In genomic region chr3:86915291-86915690, GRCm38 (mm10) we compare ENCODE assay signal across 15 mouse cellular contexts. TPM values are rescaled to one million over a fixed set of nuclear protein-coding genes. Genes with fewer than 3 reads are reported as not detected.
DNase-seq lines count a peak whose midpoint lies in the region; ATAC-seq and TF ChIP-seq lines count a peak whose summit lies in the region.
"Had no signal": no experiment of that assay in that cellular context is flagged by ENCODE, and none has a peak within 500 bp of the region (broad histone marks: within the 10 kb centered on the region; RNA-seq: fewer than 3 reads in every experiment).

No protein-coding gene starts in this region.

- H3K4me2 ChIP-seq in intestine, postnatal 0 days (replicated peaks; ENCODE audit: low read depth): no peak overlapping the region
- H3K4me2 ChIP-seq in intestine, embryonic 16.5 days (ENCODE audit: low read depth, low read length): no peak overlapping the region
- H3K4me2 ChIP-seq: kidney, embryonic 15.5 days had no signal

- H3K4me1 ChIP-seq in intestine, postnatal 0 days (replicated peaks; ENCODE audit: control insufficient read depth, insufficient read depth, low read length): no peaks in the 10 kb centered on the region
- H3K4me1 ChIP-seq in intestine, embryonic 16.5 days (ENCODE audit: control insufficient read depth, insufficient read depth, low read length): peaks cover 8% of the 10 kb centered on the region
- H3K4me1 ChIP-seq in ES-Bruce4 (ENCODE audit: control insufficient read depth, insufficient read depth, low read length): peaks cover 2% of the 10 kb centered on the region

- no peak for DNase-seq in left cerebral cortex, postnatal 14 days (ENCODE audit: low spot score in 2 of 2)
- DNase-seq in left cerebral cortex, adult 2 months (ENCODE audit: extremely low spot score in 1 of 2, low spot score in 2 of 2): no peak
- DNase-seq: cerebellum, adult 9-10 months; right cerebral cortex, postnatal 14 days had no signal

- H3K4me3 ChIP-seq in intestine, postnatal 0 days (ENCODE audit: low read depth, low read length): no peak overlapping the region
- H3K4me3 ChIP-seq in intestine, embryonic 16.5 days (ENCODE audit: low read length): no peak overlapping the region
- H3K4me3 ChIP-seq in ES-Bruce4 (ENCODE audit: low read depth, low read length): peak overlapping the region; percentile 35; the same call in 1 of the 2 replicates
- H3K4me3 ChIP-seq in left cerebral cortex, adult 2 months: no peak overlapping the region
- H3K4me3 ChIP-seq: heart, embryonic 10.5 days; kidney, embryonic 15.5 days; layer of hippocampus, adult 2 months had no signal

- intact Hi-C loops in left cerebral cortex, postnatal 14 days (cut with DNase I): loop anchor here (5.0 kb wide), 2 partner anchors 78 to 128 kb away; no protein-coding TSS in a partner anchor
- intact Hi-C loops in left cerebral cortex, adult 2 months (cut with DNase I): loop anchor here (5.0 kb wide), 2 partner anchors 83 to 128 kb away; no protein-coding TSS in a partner anchor

- no peak overlapping the region for H3K27ac ChIP-seq in intestine, postnatal 0 days (ENCODE audit: low read depth, low read length)
- no peak overlapping the region for H3K27ac ChIP-seq in intestine, embryonic 16.5 days (ENCODE audit: low read length)
- peak overlapping the region; percentile 18; the same call in 1 of the 2 replicates for H3K27ac ChIP-seq in ES-Bruce4 (ENCODE audit: insufficient read depth, low read length)
- no peak overlapping the region for H3K27ac ChIP-seq in left cerebral cortex, adult 2 months
- H3K27ac ChIP-seq: heart, embryonic 10.5 days; kidney, embryonic 15.5 days; layer of hippocampus, adult 2 months; macrophage had no signal

- peaks cover 11% of the 10 kb centered on the region for H3K27me3 ChIP-seq in intestine, postnatal 0 days (replicated peaks; ENCODE audit: control insufficient read depth, insufficient read depth, low read length)
- no peaks in the 10 kb centered on the region for H3K27me3 ChIP-seq in intestine, embryonic 16.5 days (replicated peaks; ENCODE audit: control insufficient read depth, insufficient read depth, low read length)
- H3K27me3 ChIP-seq in ES-Bruce4 (ENCODE audit: control insufficient read depth, insufficient read depth, low read length, poor library complexity, severe bottlenecking): no peaks in the 10 kb centered on the region

- 60% methylated on average over 13 of the region's 13 CpGs for WGBS in intestine, postnatal 0 days
- WGBS in intestine, embryonic 16.5 days: 63% methylated on average over 13 of the region's 13 CpGs

- peak; percentile 36; the same call in 1 of the 2 replicates for ATAC-seq in intestine, postnatal 0 days
- no peak for ATAC-seq in intestine, embryonic 16.5 days
- ATAC-seq in granulocyte monocyte progenitor cell, adult 5-6 weeks (replicated peaks; ENCODE audit: poor library complexity, severe bottlenecking): 0 out of 2 replicates have a peak, but pooled peaks have one; percentile 21
- peak; percentile 57 for ATAC-seq in megakaryocyte-erythroid progenitor cell, adult 5-6 weeks (replicated peaks; ENCODE audit: low FRiP score, low TSS enrichment, poor library complexity, severe bottlenecking)
- ATAC-seq in megakaryocyte, adult 5-6 weeks (ENCODE audit: poor library complexity, severe bottlenecking): no peak; the same call in 1 of the 2 replicates

- no peak for TF ChIP-seq POLR2A in ES-Bruce4 (IDR thresholded peaks at IDR 0.05; ENCODE audit: insufficient read depth, low read length)

- H3K9me3 ChIP-seq in intestine, postnatal 0 days (ENCODE audit: control insufficient read depth): no peaks in the 10 kb centered on the region
- H3K9me3 ChIP-seq in intestine, embryonic 16.5 days (ENCODE audit: control insufficient read depth, low read length): no peaks in the 10 kb centered on the region
- H3K9me3 ChIP-seq in ES-Bruce4 (replicated peaks; ENCODE audit: control insufficient read depth, insufficient read depth, low read length, poor library complexity, severe bottlenecking): no peaks in the 10 kb centered on the region
- H3K9me3 ChIP-seq: heart, embryonic 10.5 days; kidney, embryonic 15.5 days had no signal

- TF ChIP-seq EP300 in ES-Bruce4 (IDR thresholded peaks at IDR 0.05; ENCODE audit: insufficient read depth, low read depth, low read length): no peak

- no peak overlapping the region for H3K9ac ChIP-seq in intestine, postnatal 0 days (ENCODE audit: low read depth, low read length)
- no peak overlapping the region for H3K9ac ChIP-seq in intestine, embryonic 16.5 days (ENCODE audit: low read depth, low read length)
- no peak overlapping the region for H3K9ac ChIP-seq in ES-Bruce4 (ENCODE audit: low read depth, poor library complexity, severe bottlenecking)
- H3K9ac ChIP-seq: kidney, embryonic 15.5 days had no signal

- H3K36me3 ChIP-seq in intestine, postnatal 0 days (ENCODE audit: control insufficient read depth, insufficient read depth): no peaks in the 10 kb centered on the region
- no peaks in the 10 kb centered on the region for H3K36me3 ChIP-seq in intestine, embryonic 16.5 days (ENCODE audit: control insufficient read depth, insufficient read depth, low read length)
- no peaks in the 10 kb centered on the region for H3K36me3 ChIP-seq in ES-Bruce4 (ENCODE audit: control insufficient read depth, insufficient read depth, low read length, poor library complexity, severe bottlenecking)
- H3K36me3 ChIP-seq: G1E; heart, embryonic 10.5 days; kidney, embryonic 15.5 days had no signal

- TF ChIP-seq CTCF in intestine, postnatal 0 days (IDR thresholded peaks at IDR 0.05; ENCODE audit: low read depth): no peak
- TF ChIP-seq CTCF in ES-Bruce4 (IDR thresholded peaks at IDR 0.05; ENCODE audit: low read depth, low read length): no peak
- TF ChIP-seq CTCF in left cerebral cortex, adult 2 months (IDR thresholded peaks at IDR 0.05): no peak; the same call in 1 of the 2 replicates

RNA-seq across cellular contexts. Expression of gene Dclk2, which starts 5.4 kb away (rescaled TPM):
- 2.3 and 3.3 TPM in 2 replicates for polyA plus RNA-seq in intestine, postnatal 0 days (2015; fragmentation: Nextera tagmentation; extraction: Ambion mirVana)
- 4.2 and 4.6 TPM in 2 replicates for polyA plus RNA-seq in intestine, embryonic 16.5 days (2015; fragmentation: Nextera tagmentation; extraction: Ambion mirVana)
- polyA plus RNA-seq in ES-Bruce4 (2011; ENCODE audit: insufficient read depth, insufficient read length, low read depth, missing spikeins): 20.7 and 20.9 TPM in 2 replicates
- 0.62 and 1.6 TPM in 2 replicates for total RNA-seq in granulocyte monocyte progenitor cell, adult 5-6 weeks (2014; fragmentation: Nextera tagmentation)
- total RNA-seq in granulocyte monocyte progenitor cell, adult 5-6 weeks (2017): under 0.01 and 0.30 TPM in 2 replicates
- total RNA-seq in megakaryocyte-erythroid progenitor cell, adult 5-6 weeks (2014; fragmentation: Nextera tagmentation): 2.9 and 3.1 TPM in 2 replicates
- total RNA-seq in megakaryocyte-erythroid progenitor cell, adult 5-6 weeks (2017): 0.99 and 4.1 TPM in 2 replicates
- total RNA-seq in left cerebral cortex, postnatal 14 days (2021): 10 to 100 TPM; 74.7 to 80.2 TPM
- total RNA-seq in left cerebral cortex, adult 2 months (2021): 10 to 100 TPM; 55.6 to 62.8 TPM
- total RNA-seq in megakaryocyte, adult 5-6 weeks (2015): 0.14 and 0.33 TPM in 2 replicates
- 0.04 and 0.40 TPM in 2 replicates for total RNA-seq in megakaryocyte, adult 5-6 weeks (2017)
- polyA plus RNA-seq: G1E had no signal

Comparison
In these comparisons a context has a peak if more than half of its experiments do, and no peak if none do; other contexts are left out.
1. ATAC-seq: peak in intestine, postnatal 0 days (single experiment), granulocyte monocyte progenitor cell, adult 5-6 weeks (single experiment) and megakaryocyte-erythroid progenitor cell, adult 5-6 weeks (single experiment); none in intestine, embryonic 16.5 days (single experiment) and megakaryocyte, adult 5-6 weeks (single experiment).
2. RNA of gene Dclk2, which starts 5.4 kb away (total RNA-seq): 74.7 to 80.2 TPM in left cerebral cortex, postnatal 14 days and 55.6 to 62.8 TPM in left cerebral cortex, adult 2 months; 0.99 to 4.1 TPM in megakaryocyte-erythroid progenitor cell, adult 5-6 weeks, under 0.01 to 1.6 TPM in granulocyte monocyte progenitor cell, adult 5-6 weeks and 0.04 to 0.40 TPM in megakaryocyte, adult 5-6 weeks; every median in the first group is over 10 times any median in the second.